Mouse (Mus musculus) hindbrain, postnatal 0 days (tissue): Measurements from ENCODE around the gene Rapgef5. TPM values are rescaled to one million over a fixed set of nuclear protein-coding genes. Genes with fewer than 3 reads are reported as not detected.
A peak's percentile ranks its signal among the peaks of the same experiment; 100 is the strongest.

Experiments used
- ATAC-seq: fragments of 200-750 bp; cut with Nextera tagmentation; 2 replicates; pipeline ENCODE4 v1.8.0; 2017; ENCODE audit warnings: mild to moderate bottlenecking, moderate TSS enrichment, moderate library complexity
- DNase-seq: peaks from one replicate; pipeline ENCODE4 v3.0.0-alpha.2; 2015; ENCODE audit warnings: low spot score
- H3K27ac ChIP-seq: fragments of 300-500 bp; sonication (generic); 2 replicates; pipeline ENCODE4 v1.5.1; 2014; ENCODE audit warnings: mild to moderate bottlenecking
- H3K27me3 ChIP-seq: fragments of 300-500 bp; sonication (generic); 2 replicates; pipeline ENCODE4 v1.6.1; 2014; ENCODE audit warnings: low read length, mixed read lengths; ENCODE audit not compliant: insufficient read depth
- H3K36me3 ChIP-seq: fragments of 300-500 bp; sonication (generic); 2 replicates; pipeline ENCODE4 v1.6.1; 2014; ENCODE audit warnings: low read length, mixed read lengths; ENCODE audit not compliant: insufficient read depth
- H3K4me1 ChIP-seq: fragments of 300-500 bp; sonication (generic); 2 replicates; pipeline ENCODE4 v1.6.1; 2014; ENCODE audit warnings: antibody characterized with exemption, low read length, mixed read lengths; ENCODE audit not compliant: insufficient read depth
- H3K4me2 ChIP-seq: fragments of 300-500 bp; sonication (generic); 2 replicates; pipeline ENCODE4 v1.6.1; 2014; ENCODE audit warnings: low read depth, mild to moderate bottlenecking, low read length, moderate library complexity, mixed read lengths
- H3K4me3 ChIP-seq: fragments of 300-500 bp; sonication (generic); 2 replicates; pipeline ENCODE4 v1.5.1; 2014; ENCODE audit warnings: low read length
- H3K9ac ChIP-seq: fragments of 300-500 bp; sonication (generic); replicated peaks from 2 replicates; pipeline ENCODE4 v1.6.1; 2014; ENCODE audit warnings: mild to moderate bottlenecking, low read length, moderate library complexity, mixed read lengths
- H3K9me3 ChIP-seq: fragments of 300-500 bp; sonication (generic); 2 replicates; pipeline ENCODE4 v1.6.1; 2016; ENCODE audit warnings: low read length, mixed read lengths
- CTCF ChIP-seq: IDR thresholded peaks from 2 replicates; pipeline ENCODE4 v1.5.1; 2016; ENCODE audit warnings: antibody characterized with exemption, control low read depth, low read depth
- WGBS: fragments of 180-500 bp; shearing (Covaris S2); extraction: QIAGEN DNeasy Blood & Tissue Kit; methylation state at CpG from one replicate; pipeline ENCODE4 v1.1.7; 2014; 5-methylcytosine and 5-hydroxymethylcytosine counted together
- polyA plus RNA-seq: library from polyadenylated mRNA; unstranded; fragments of >200 nt; fragmentation: Nextera tagmentation; extraction: Ambion mirVana; gene quantifications from 2 replicates; pipeline ENCODE4 v1.2.1, GENCODE M21; 2015
- total RNA-seq: library from RNA; depleted of rRNA; stranded (reverse); fragments of >200 nt; gene quantifications from 2 replicates; pipeline ENCODE4 v1.2.3, GENCODE M21; 2014

Gene Rapgef5
- total and polyA plus RNA-seq, 2 experiments from 2014 or later = 25.5 to 38.4 TPM

DNA sequence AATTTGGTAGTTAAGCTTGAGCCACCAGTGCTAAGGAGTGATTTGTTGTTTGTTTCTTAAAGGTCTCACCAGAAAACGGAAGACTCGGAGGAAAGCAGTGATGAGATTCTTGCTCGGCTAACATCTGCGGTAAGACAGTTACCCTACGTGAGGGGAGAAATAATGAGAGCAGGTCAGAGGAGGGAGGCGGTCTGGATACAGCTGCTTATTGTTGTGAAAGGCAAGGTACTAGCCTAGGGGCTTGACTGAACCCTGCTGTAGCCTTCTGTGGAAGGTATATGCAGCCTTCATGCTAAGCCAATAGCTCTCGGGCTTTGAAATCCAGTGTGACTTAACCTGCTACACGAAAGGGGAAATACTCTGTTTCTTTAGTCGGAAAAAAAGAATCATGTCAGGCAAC is 78.9 kb downstream of the Rapgef5 start:
- ATAC-seq (no peak), DNase-seq (no peak)
- no peaks in the 10 kb centered on the region for H3K4me1 ChIP-seq
- no peak overlapping the region for H3K4me2 ChIP-seq
- no peak overlapping the region for H3K27ac ChIP-seq
- H3K36me3 ChIP-seq = no peaks in the 10 kb centered on the region
- H3K4me3 ChIP-seq = no peak overlapping the region
- 79% methylated on average over 9 of the region's 9 CpGs for WGBS
- no peaks in the 10 kb centered on the region for H3K9me3 ChIP-seq
- H3K9ac ChIP-seq = no peak overlapping the region
- no peak for TF ChIP-seq CTCF
- no peaks in the 10 kb centered on the region for H3K27me3 ChIP-seq

DNA sequence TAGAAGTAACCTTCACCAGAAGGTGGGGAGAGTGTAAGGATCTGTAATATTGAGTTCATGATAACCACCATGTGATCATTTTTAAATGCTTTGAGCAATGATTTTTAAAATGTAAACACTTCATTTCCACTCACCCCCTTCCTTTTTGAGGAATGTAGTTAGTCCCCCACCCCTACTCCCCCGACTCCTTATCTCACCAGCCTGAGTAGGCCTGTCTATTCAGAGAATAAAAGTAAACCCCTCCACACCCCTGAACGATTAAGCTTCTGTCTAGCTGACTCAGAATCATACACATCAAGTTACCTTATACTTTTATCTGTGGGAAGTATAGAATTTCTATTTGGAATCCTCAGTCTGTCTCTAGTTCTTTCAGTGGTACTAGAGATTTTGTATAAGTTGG is 81.9 kb downstream of the Rapgef5 start:
- no peak for ATAC-seq
- H3K4me2 ChIP-seq = no peak overlapping the region
- WGBS = 82% methylated on average over 2 of the region's 2 CpGs

DNA sequence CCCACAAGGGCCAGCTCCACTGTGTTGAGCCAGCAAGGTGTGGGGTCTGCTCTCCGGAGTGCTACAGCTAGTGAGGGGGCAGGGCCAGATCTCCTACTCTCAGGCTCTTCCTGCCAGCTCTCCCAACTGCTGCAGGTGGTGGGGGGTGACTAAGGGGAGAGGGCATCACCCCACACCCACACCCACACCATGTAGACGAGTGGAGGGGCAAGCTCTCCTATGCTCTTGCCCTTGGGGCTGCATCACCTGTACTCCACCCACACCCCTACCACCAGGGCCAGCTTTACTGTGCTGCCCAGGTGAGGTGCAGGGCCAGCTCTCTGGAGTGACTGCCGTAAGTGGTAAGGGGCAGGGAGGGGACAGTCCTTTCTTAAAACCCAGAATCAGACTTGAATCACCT is 89.7 kb downstream of the Rapgef5 start:
- H3K27ac ChIP-seq = no peak overlapping the region
- no peak overlapping the region for H3K4me3 ChIP-seq
- ATAC-seq (no peak), DNase-seq (no peak)
- no peak overlapping the region for H3K9ac ChIP-seq
- WGBS = 81% methylated on average over 3 of the region's 3 CpGs
- no peaks in the 10 kb centered on the region for H3K4me1 ChIP-seq
- no peaks in the 10 kb centered on the region for H3K27me3 ChIP-seq
- no peak overlapping the region for H3K4me2 ChIP-seq
- no peaks in the 10 kb centered on the region for H3K9me3 ChIP-seq
- no peak for TF ChIP-seq CTCF
- no peaks in the 10 kb centered on the region for H3K36me3 ChIP-seq

More for the DNA sequence above, 81.9 kb downstream of the Rapgef5 start:
- no peaks in the 10 kb centered on the region for H3K27me3 ChIP-seq
- DNase-seq = no peak
- no peak overlapping the region for H3K9ac ChIP-seq
- TF ChIP-seq CTCF = no peak
- H3K9me3 ChIP-seq = no peaks in the 10 kb centered on the region
- no peak overlapping the region for H3K4me3 ChIP-seq
- H3K36me3 ChIP-seq = no peaks in the 10 kb centered on the region
- H3K4me1 ChIP-seq = no peaks in the 10 kb centered on the region
- H3K27ac ChIP-seq = no peak overlapping the region

DNA sequence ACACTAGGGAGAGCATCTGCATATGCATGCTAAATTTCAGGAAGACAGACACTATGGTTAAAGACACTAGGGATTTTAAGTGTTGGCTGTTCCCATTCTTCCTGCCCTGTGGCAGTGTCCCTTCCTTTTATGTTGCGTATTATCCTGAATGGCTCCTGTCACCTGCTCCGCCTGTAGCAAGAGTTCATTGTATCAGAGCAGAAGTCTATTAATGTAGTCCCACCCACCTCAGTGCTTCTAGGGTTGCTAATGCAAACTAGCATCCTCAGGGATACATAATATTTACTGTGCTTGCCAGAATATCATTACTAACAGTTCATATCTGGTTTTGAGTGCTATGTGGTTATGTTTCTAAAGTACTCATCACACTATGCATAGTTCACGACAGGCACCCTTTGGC is 96.4 kb downstream of the Rapgef5 start:
- no peak overlapping the region for H3K9ac ChIP-seq
- no peak overlapping the region for H3K4me2 ChIP-seq
- no peak overlapping the region for H3K27ac ChIP-seq
- no peak overlapping the region for H3K4me3 ChIP-seq
- TF ChIP-seq CTCF = no peak
- H3K9me3 ChIP-seq = no peaks in the 10 kb centered on the region
- DNase-seq (no peak), ATAC-seq (no peak)
- no peaks in the 10 kb centered on the region for H3K36me3 ChIP-seq
- H3K4me1 ChIP-seq = no peaks in the 10 kb centered on the region
- no peaks in the 10 kb centered on the region for H3K27me3 ChIP-seq
- WGBS = 63% methylated on average over 3 of the region's 3 CpGs

DNA sequence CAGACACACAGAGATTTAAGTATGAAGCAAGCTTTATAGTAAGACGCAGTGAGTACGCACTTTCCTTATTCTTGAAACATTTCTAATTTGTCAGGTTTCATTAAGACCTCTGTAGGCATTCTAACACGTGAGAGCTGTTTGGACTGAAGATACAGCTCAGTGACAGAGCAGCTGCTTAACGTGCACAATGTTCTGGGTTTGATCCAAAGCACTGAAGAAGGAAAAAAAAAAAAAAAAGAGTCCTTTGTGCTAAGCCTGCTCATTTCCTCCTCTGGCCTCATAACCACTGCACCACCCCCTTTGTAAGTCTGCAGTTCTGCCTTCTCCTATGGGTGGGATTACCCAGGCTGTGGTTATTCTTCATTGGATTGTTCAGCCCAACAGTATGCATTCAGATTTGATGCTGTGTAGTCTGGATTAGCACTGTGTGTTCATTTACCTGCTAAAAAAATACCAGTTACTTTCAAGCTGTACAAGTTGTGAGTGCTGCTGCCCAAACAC is 103.3 kb downstream of the Rapgef5 start:
- no peaks in the 10 kb centered on the region for H3K36me3 ChIP-seq
- H3K27me3 ChIP-seq = no peaks in the 10 kb centered on the region
- H3K27ac ChIP-seq = no peak overlapping the region
- H3K4me3 ChIP-seq = no peak overlapping the region
- WGBS = 47% methylated on average over 4 of the region's 4 CpGs
- H3K4me2 ChIP-seq = no peak overlapping the region
- H3K9me3 ChIP-seq = no peaks in the 10 kb centered on the region
- no peaks in the 10 kb centered on the region for H3K4me1 ChIP-seq
- 0 out of 2 replicates have a peak, but pooled peaks have one; percentile 7 for ATAC-seq
- DNase-seq = peak; percentile 35
- H3K9ac ChIP-seq = no peak overlapping the region
- no peak for TF ChIP-seq CTCF

DNA sequence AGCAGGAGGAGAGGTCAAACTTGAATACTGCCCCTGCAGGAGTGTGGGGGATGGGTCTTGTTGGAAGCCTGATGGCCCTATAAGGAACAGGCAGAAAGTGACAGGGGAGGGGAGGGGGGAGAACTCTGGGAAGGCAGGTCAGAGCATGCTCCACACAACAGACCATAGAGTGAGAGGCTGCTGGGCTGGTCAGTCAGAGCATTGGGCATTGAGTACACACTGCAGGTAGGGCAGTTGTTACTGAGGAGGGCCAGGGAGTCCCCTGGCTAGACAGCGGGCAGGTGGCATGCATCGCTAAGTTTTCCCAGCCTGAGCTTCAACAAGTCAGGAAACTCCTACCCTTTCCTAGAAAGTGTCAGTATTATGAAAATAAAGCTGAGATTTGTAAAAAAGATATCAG is 106.7 kb downstream of the Rapgef5 start:
- Histone ChIP-seq H3K4me2 (no peak overlapping the region), H3K4me3 (no peak overlapping the region), H3K27ac (no peak overlapping the region), H3K36me3 (no peaks in the 10 kb centered on the region), H3K27me3 (no peaks in the 10 kb centered on the region), H3K9ac (no peak overlapping the region), H3K4me1 (peaks cover 3% of the 10 kb centered on the region; the same call in 1 of the 2 replicates), H3K9me3 (no peaks in the 10 kb centered on the region)
- 91% methylated on average over 2 of the region's 2 CpGs for WGBS
- DNase-seq = no peak
- no peak for TF ChIP-seq CTCF
- ATAC-seq = no peak

DNA sequence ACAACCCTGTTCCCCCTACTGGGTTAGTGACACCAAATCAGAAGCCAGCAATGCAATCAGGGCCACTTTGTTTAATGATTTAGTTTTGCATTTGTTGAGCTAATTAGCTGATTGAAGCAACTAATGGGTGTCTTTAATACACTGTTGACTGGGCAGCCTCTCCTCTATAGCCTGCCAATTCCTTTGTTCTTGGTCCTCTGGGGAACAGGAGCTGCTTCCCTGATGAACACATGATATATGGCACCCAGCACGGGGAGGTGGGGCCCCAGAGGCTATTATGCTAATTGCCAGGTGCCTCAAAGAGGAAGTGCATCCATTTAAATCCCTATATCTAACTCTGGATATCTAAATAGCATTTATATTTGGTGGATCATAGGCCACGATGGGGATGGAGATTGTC is 111.0 kb downstream of the Rapgef5 start:
- ATAC-seq = peak; percentile 82
- DNase-seq = peak; percentile 65
- 31% methylated on average over 2 of the region's 2 CpGs for WGBS
- H3K4me1 ChIP-seq = peaks cover 3% of the 10 kb centered on the region; the same call in 1 of the 2 replicates
- no peaks in the 10 kb centered on the region for H3K36me3 ChIP-seq
- H3K9ac ChIP-seq = no peak overlapping the region
- no peak for TF ChIP-seq CTCF
- H3K27me3 ChIP-seq = no peaks in the 10 kb centered on the region
- H3K4me2 ChIP-seq = no peak overlapping the region
- H3K27ac ChIP-seq = no peak overlapping the region
- no peaks in the 10 kb centered on the region for H3K9me3 ChIP-seq
- no peak overlapping the region for H3K4me3 ChIP-seq
